Mouse (Mus musculus): ENCODE data around the gene St6galnac3. TPM values are rescaled to one million over a fixed set of nuclear protein-coding genes. Genes with fewer than 3 reads are reported as not detected.

Gene St6galnac3
- polyA plus RNA-seq (2015; fragmentation: Nextera tagmentation; extraction: Ambion mirVana), result 10.5 and 12.0 TPM in 2 replicates

GRCm38 (mm10) chr3:153724701-153725668 is at the start of gene St6galnac3:
Gene St6galnac3 (minus strand): TSS chr3:153725174.
- ATAC-seq (ENCODE audit: low read depth), result peak; percentile 96
- peak within 1 kb of the TSS; percentile 83 for H3K4me2 ChIP-seq (ENCODE audit: low read depth, low read length)
- H3K9ac ChIP-seq (ENCODE audit: low read depth, low read length), result peak within 1 kb of the TSS; percentile 94
- H3K4me3 ChIP-seq (ENCODE audit: low read depth, low read length), result peak within 1 kb of the TSS; percentile 87
- 3% methylated on average over 56 of the region's 56 CpGs for WGBS (ENCODE audit: insufficient replicate concordance)
- H3K27ac ChIP-seq (ENCODE audit: low read length), result peak within 1 kb of the TSS; percentile 78
- H3K4me1 ChIP-seq (ENCODE audit: control insufficient read depth, low read depth, low read length), result peaks cover 35% of the 10 kb centered on the region
- no peaks in the 10 kb centered on the region for H3K9me3 ChIP-seq (replicated peaks; ENCODE audit: control insufficient read depth, low read length)
- no peaks in the 10 kb centered on the region for H3K36me3 ChIP-seq (ENCODE audit: control insufficient read depth, insufficient read depth)
- no peaks in the 10 kb centered on the region; the same call in 1 of the 2 replicates for H3K27me3 ChIP-seq (ENCODE audit: control insufficient read depth, insufficient read depth, low read depth, low read length)

GRCm38 (mm10) chr3:153774568-153774967 is 49.6 kb upstream of the St6galnac3 start:
- peak overlapping the region; percentile 38; the same call in 1 of the 2 replicates for H3K9ac ChIP-seq (ENCODE audit: low read depth, low read length)
- 79% methylated on average over 3 of the region's 3 CpGs for WGBS (ENCODE audit: insufficient replicate concordance)
- H3K4me1 ChIP-seq (ENCODE audit: control insufficient read depth, low read depth, low read length), result peaks cover 34% of the 10 kb centered on the region
- no peaks in the 10 kb centered on the region for H3K36me3 ChIP-seq (ENCODE audit: control insufficient read depth, insufficient read depth)
- H3K4me2 ChIP-seq (ENCODE audit: low read depth, low read length), result peak overlapping the region; percentile 33; the same call in 1 of the 2 replicates
- no peaks in the 10 kb centered on the region for H3K27me3 ChIP-seq (ENCODE audit: control insufficient read depth, insufficient read depth, low read depth, low read length)
- no peaks in the 10 kb centered on the region for H3K9me3 ChIP-seq (replicated peaks; ENCODE audit: control insufficient read depth, low read length)
- no peak overlapping the region for H3K4me3 ChIP-seq (ENCODE audit: low read depth, low read length)
- ATAC-seq (ENCODE audit: low read depth), result peak; percentile 93
- H3K27ac ChIP-seq (ENCODE audit: low read length), result peak overlapping the region; percentile 72

- no peak for ATAC-seq (ENCODE audit: low read depth)
- H3K36me3 ChIP-seq (ENCODE audit: control insufficient read depth, insufficient read depth), result no peaks in the 10 kb centered on the region
- H3K4me2 ChIP-seq (ENCODE audit: low read depth, low read length), result no peak overlapping the region
- no peaks in the 10 kb centered on the region; the same call in 1 of the 2 replicates for H3K9me3 ChIP-seq (replicated peaks; ENCODE audit: control insufficient read depth, low read length)
- no peak overlapping the region for H3K4me3 ChIP-seq (ENCODE audit: low read depth, low read length)
- no peak overlapping the region for H3K9ac ChIP-seq (ENCODE audit: low read depth, low read length)
- H3K27me3 ChIP-seq (ENCODE audit: control insufficient read depth, insufficient read depth, low read depth, low read length), result no peaks in the 10 kb centered on the region
- WGBS (ENCODE audit: insufficient replicate concordance), result 16% methylated on average over 4 of the region's 4 CpGs
- H3K4me1 ChIP-seq (ENCODE audit: control insufficient read depth, low read depth, low read length), result peaks cover 26% of the 10 kb centered on the region
- H3K27ac ChIP-seq (ENCODE audit: low read length), result no peak overlapping the region
Measured at GRCm38 (mm10) chr3:153771479-153771878, 46.5 kb upstream of the St6galnac3 start.

GRCm38 (mm10) chr3:153770573-153770972 is 45.6 kb upstream of the St6galnac3 start:
- Histone ChIP-seq H3K9ac (ENCODE audit: low read depth, low read length) (no peak overlapping the region), H3K4me1 (ENCODE audit: control insufficient read depth, low read depth, low read length) (peaks cover 26% of the 10 kb centered on the region), H3K27me3 (ENCODE audit: control insufficient read depth, insufficient read depth, low read depth, low read length) (no peaks in the 10 kb centered on the region), H3K4me3 (ENCODE audit: low read depth, low read length) (no peak overlapping the region), H3K4me2 (ENCODE audit: low read depth, low read length) (no peak overlapping the region), H3K36me3 (ENCODE audit: control insufficient read depth, insufficient read depth) (no peaks in the 10 kb centered on the region), H3K27ac (ENCODE audit: low read length) (no peak overlapping the region), H3K9me3 (replicated peaks; ENCODE audit: control insufficient read depth, low read length) (no peaks in the 10 kb centered on the region; the same call in 1 of the 2 replicates)
- no peak for ATAC-seq (ENCODE audit: low read depth)
- 26% methylated on average over 7 of the region's 7 CpGs for WGBS (ENCODE audit: insufficient replicate concordance)

GRCm38 (mm10) chr3:153769220-153769619 is 44.2 kb upstream of the St6galnac3 start:
- Histone ChIP-seq H3K4me2 (ENCODE audit: low read depth, low read length) (no peak overlapping the region), H3K9me3 (replicated peaks; ENCODE audit: control insufficient read depth, low read length) (no peaks in the 10 kb centered on the region; the same call in 1 of the 2 replicates), H3K9ac (ENCODE audit: low read depth, low read length) (no peak overlapping the region), H3K4me3 (ENCODE audit: low read depth, low read length) (no peak overlapping the region), H3K27ac (ENCODE audit: low read length) (no peak overlapping the region), H3K27me3 (ENCODE audit: control insufficient read depth, insufficient read depth, low read depth, low read length) (no peaks in the 10 kb centered on the region), H3K36me3 (ENCODE audit: control insufficient read depth, insufficient read depth) (no peaks in the 10 kb centered on the region), H3K4me1 (ENCODE audit: control insufficient read depth, low read depth, low read length) (peaks cover 30% of the 10 kb centered on the region)
- 69% methylated on average over 5 of the region's 5 CpGs for WGBS (ENCODE audit: insufficient replicate concordance)
- no peak for ATAC-seq (ENCODE audit: low read depth)

- H3K27ac ChIP-seq (ENCODE audit: low read length), result peak overlapping the region; percentile 66
- peak; percentile 42 for ATAC-seq (ENCODE audit: low read depth)
- H3K4me2 ChIP-seq (ENCODE audit: low read depth, low read length), result no peak overlapping the region
- peaks cover 17% of the 10 kb centered on the region for H3K4me1 ChIP-seq (ENCODE audit: control insufficient read depth, low read depth, low read length)
- H3K27me3 ChIP-seq (ENCODE audit: control insufficient read depth, insufficient read depth, low read depth, low read length), result no peaks in the 10 kb centered on the region
- no peaks in the 10 kb centered on the region for H3K36me3 ChIP-seq (ENCODE audit: control insufficient read depth, insufficient read depth)
- H3K9me3 ChIP-seq (replicated peaks; ENCODE audit: control insufficient read depth, low read length), result no peaks in the 10 kb centered on the region; the same call in 1 of the 2 replicates
- H3K9ac ChIP-seq (ENCODE audit: low read depth, low read length), result no peak overlapping the region
- no peak overlapping the region for H3K4me3 ChIP-seq (ENCODE audit: low read depth, low read length)
Measured at GRCm38 (mm10) chr3:153765171-153765570, 40.2 kb upstream of the St6galnac3 start.

- Histone ChIP-seq H3K4me1 (ENCODE audit: control insufficient read depth, low read depth, low read length) (peaks cover 17% of the 10 kb centered on the region), H3K27ac (ENCODE audit: low read length) (peak overlapping the region; percentile 17), H3K36me3 (ENCODE audit: control insufficient read depth, insufficient read depth) (no peaks in the 10 kb centered on the region), H3K27me3 (ENCODE audit: control insufficient read depth, insufficient read depth, low read depth, low read length) (no peaks in the 10 kb centered on the region), H3K4me2 (ENCODE audit: low read depth, low read length) (no peak overlapping the region), H3K4me3 (ENCODE audit: low read depth, low read length) (no peak overlapping the region), H3K9me3 (replicated peaks; ENCODE audit: control insufficient read depth, low read length) (no peaks in the 10 kb centered on the region; the same call in 1 of the 2 replicates), H3K9ac (ENCODE audit: low read depth, low read length) (0 out of 2 replicates have a peak overlapping the region, but pooled peaks have one; percentile 26)
- peak; percentile 41; the same call in 1 of the 2 replicates for ATAC-seq (ENCODE audit: low read depth)
- 12% methylated on average over 5 of the region's 5 CpGs for WGBS (ENCODE audit: insufficient replicate concordance)
Measured at GRCm38 (mm10) chr3:153764760-153765159, 39.8 kb upstream of the St6galnac3 start.

GRCm38 (mm10) chr3:153761171-153761570 is 36.2 kb upstream of the St6galnac3 start:
- ATAC-seq (ENCODE audit: low read depth), result no peak
- H3K4me3 ChIP-seq (ENCODE audit: low read depth, low read length), result no peak overlapping the region
- H3K9ac ChIP-seq (ENCODE audit: low read depth, low read length), result no peak overlapping the region
- no peaks in the 10 kb centered on the region for H3K36me3 ChIP-seq (ENCODE audit: control insufficient read depth, insufficient read depth)
- H3K27ac ChIP-seq (ENCODE audit: low read length), result no peak overlapping the region
- WGBS (ENCODE audit: insufficient replicate concordance), result 85% methylated on average over 17 of the region's 17 CpGs
- no peaks in the 10 kb centered on the region for H3K27me3 ChIP-seq (ENCODE audit: control insufficient read depth, insufficient read depth, low read depth, low read length)
- H3K4me1 ChIP-seq (ENCODE audit: control insufficient read depth, low read depth, low read length), result peaks cover 23% of the 10 kb centered on the region
- no peak overlapping the region for H3K4me2 ChIP-seq (ENCODE audit: low read depth, low read length)
- H3K9me3 ChIP-seq (replicated peaks; ENCODE audit: control insufficient read depth, low read length), result no peaks in the 10 kb centered on the region

GRCm38 (mm10) chr3:153759269-153759668 is 34.3 kb upstream of the St6galnac3 start:
- no peak overlapping the region for H3K4me3 ChIP-seq (ENCODE audit: low read depth, low read length)
- no peak for ATAC-seq (ENCODE audit: low read depth)
- H3K27me3 ChIP-seq (ENCODE audit: control insufficient read depth, insufficient read depth, low read depth, low read length), result no peaks in the 10 kb centered on the region
- no peaks in the 10 kb centered on the region for H3K36me3 ChIP-seq (ENCODE audit: control insufficient read depth, insufficient read depth)
- peaks cover 11% of the 10 kb centered on the region for H3K4me1 ChIP-seq (ENCODE audit: control insufficient read depth, low read depth, low read length)
- no peaks in the 10 kb centered on the region for H3K9me3 ChIP-seq (replicated peaks; ENCODE audit: control insufficient read depth, low read length)
- no peak overlapping the region for H3K27ac ChIP-seq (ENCODE audit: low read length)
- no peak overlapping the region for H3K9ac ChIP-seq (ENCODE audit: low read depth, low read length)
- no peak overlapping the region for H3K4me2 ChIP-seq (ENCODE audit: low read depth, low read length)
